Mouse (Mus musculus) cerebellum, adult 2 months (tissue): ENCODE measurements at regions not wholly inside any gene's neighbourhood (a gene's known extent, or its start where the extent isn't known, plus 50 kb on each side); places are given as distances from the start of the nearest gene placed in this dataset.

Experiments
- DNase-seq, 2 experiments: peaks; one replicate each; pipeline ENCODE4 v3.0.0; 2021
- H3K27ac ChIP-seq: fragments of 200-500 bp; 2 replicates; pipeline ENCODE4 v1.5.1; 2012; ENCODE audit warnings: low read length, control low read depth, inconsistent platforms; ENCODE audit not compliant: insufficient read depth
- H3K27me3 ChIP-seq: fragments of 200-500 bp; 2 replicates; pipeline ENCODE4 v1.6.1; 2012; ENCODE audit warnings: inconsistent platforms, mild to moderate bottlenecking, low read length, moderate library complexity; ENCODE audit not compliant: control insufficient read depth, insufficient read depth
- H3K4me1 ChIP-seq: fragments of 200-500 bp; 2 replicates; pipeline ENCODE4 v1.6.1; 2011; ENCODE audit warnings: low read length; ENCODE audit not compliant: control insufficient read depth, insufficient read depth
- H3K4me3 ChIP-seq: fragments of 200-500 bp; replicated peaks from 2 replicates; pipeline ENCODE3; 2011; ENCODE audit warnings: mild to moderate bottlenecking, low read depth, low read length, control low read depth; ENCODE audit not compliant: insufficient read depth
- CTCF ChIP-seq: fragments of 200-500 bp; IDR thresholded peaks from 2 replicates; pipeline ENCODE4 v1.5.1; 2011; ENCODE audit warnings: low read depth, mild to moderate bottlenecking, control low read depth, low read length, moderate library complexity, borderline replicate concordance; ENCODE audit not compliant: insufficient read depth
- POLR2A ChIP-seq: fragments of 200-500 bp; IDR thresholded peaks from 2 replicates; pipeline ENCODE4 v1.6.1; 2011; ENCODE audit warnings: low read length, control low read depth, borderline replicate concordance; ENCODE audit not compliant: insufficient read depth
- WGBS: fragments of 180-500 bp; shearing (Covaris S2); methylation state at CpG from one replicate; pipeline ENCODE4 v1.1.7; 2018; 5-methylcytosine and 5-hydroxymethylcytosine counted together

DNA sequence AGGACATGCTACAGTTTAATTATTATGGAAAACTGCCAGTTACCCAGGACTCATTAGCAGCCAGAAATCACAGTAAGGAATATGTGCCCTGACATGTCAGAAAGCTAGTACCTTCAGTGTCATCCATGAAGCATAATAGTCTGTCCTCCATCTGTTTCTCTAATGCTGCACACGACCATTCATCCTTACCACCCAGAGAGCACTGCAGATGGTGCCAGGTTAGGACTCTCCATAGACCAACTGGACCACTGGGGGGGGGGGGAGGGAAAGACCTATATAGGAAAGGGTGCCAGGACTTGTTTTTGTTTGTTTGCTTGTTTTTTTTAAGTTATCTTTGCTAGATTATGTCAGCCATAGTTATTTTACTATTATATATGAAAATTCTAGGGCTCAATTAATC is 237.1 kb downstream of the H2al1n start:
- H3K27me3 ChIP-seq, result no peaks in the 10 kb centered on the region
- no peak overlapping the region for H3K4me3 ChIP-seq
- DNase-seq, result peak in 1 of 2 experiments; percentile 15
- WGBS, result 0% methylated on average over 1 of the region's 1 CpGs
- TF ChIP-seq CTCF (no peak), POLR2A (no peak)
- no peaks in the 10 kb centered on the region for H3K4me1 ChIP-seq
- no peak overlapping the region for H3K27ac ChIP-seq
